Mouse (Mus musculus) liver, embryonic 11.5 days (tissue): ENCODE measurements around the gene Fam222b. TPM values are rescaled to one million over a fixed set of nuclear protein-coding genes. Genes with fewer than 3 reads are reported as not detected.
A peak's percentile ranks its signal among the peaks of the same experiment; 100 is the strongest.
"Not testable (repeated sequence)": the region's sequence is repeated elsewhere in the genome, so short reads cannot be mapped to it uniquely, and the experiment has no call there.

Experiments
- ATAC-seq: fragments of 200-750 bp; cut with Nextera tagmentation; replicated peaks from 2 replicates; pipeline ENCODE4 v1.8.0; 2017; ENCODE audit warnings: moderate number of reproducible peaks, mild to moderate bottlenecking, moderate TSS enrichment, moderate library complexity; ENCODE audit not compliant: low FRiP score
- DNase-seq: peaks from one replicate; pipeline ENCODE4 v3.0.0-alpha.2; 2017; ENCODE audit warnings: low spot score
- H3K27ac ChIP-seq: fragments of 300-500 bp; sonication (generic); 2 replicates; pipeline ENCODE4 v1.5.1; 2014; ENCODE audit warnings: mild to moderate bottlenecking, low read depth, low read length, control low read depth
- H3K27me3 ChIP-seq: fragments of 300-500 bp; sonication (generic); replicated peaks from 2 replicates; pipeline ENCODE4 v1.6.1; 2014; ENCODE audit warnings: low read length, mixed read lengths; ENCODE audit not compliant: control insufficient read depth, insufficient read depth
- H3K36me3 ChIP-seq: fragments of 300-500 bp; sonication (generic); 2 replicates; pipeline ENCODE4 v1.6.1; 2014; ENCODE audit warnings: mild to moderate bottlenecking, low read length, moderate library complexity, mixed read lengths; ENCODE audit not compliant: control insufficient read depth, insufficient read depth
- H3K4me1 ChIP-seq: fragments of 300-500 bp; sonication (generic); replicated peaks from 2 replicates; pipeline ENCODE4 v1.6.1; 2014; ENCODE audit warnings: low read length, mixed read lengths; ENCODE audit not compliant: control insufficient read depth, insufficient read depth
- H3K4me2 ChIP-seq: fragments of 300-500 bp; sonication (generic); 2 replicates; pipeline ENCODE4 v1.6.1; 2014; ENCODE audit warnings: mild to moderate bottlenecking, control low read depth, moderate library complexity
- H3K4me3 ChIP-seq: fragments of 300-500 bp; sonication (generic); 2 replicates; pipeline ENCODE4 v1.5.1; 2014; ENCODE audit warnings: low read depth, low read length, control low read depth
- H3K9ac ChIP-seq: fragments of 300-500 bp; sonication (generic); 2 replicates; pipeline ENCODE4 v1.6.1; 2014; ENCODE audit warnings: low read depth, low read length, control low read depth
- H3K9me3 ChIP-seq: fragments of 300-500 bp; sonication (generic); 2 replicates; pipeline ENCODE4 v1.6.1; 2016; ENCODE audit warnings: low read length, inconsistent platforms, mixed read lengths; ENCODE audit not compliant: control insufficient read depth
- WGBS: fragments of 180-500 bp; shearing (Covaris S2); extraction: QIAGEN DNeasy Blood & Tissue Kit; methylation state at CpG from one replicate; pipeline ENCODE4 v1.1.7; 2014; 5-methylcytosine and 5-hydroxymethylcytosine counted together
- polyA plus RNA-seq: library from polyadenylated mRNA; unstranded; fragments of >200 nt; fragmentation: Nextera tagmentation; extraction: Ambion mirVana; gene quantifications from 2 replicates; pipeline ENCODE4 v1.2.1, GENCODE M21; 2014

Fam222b gene
- polyA plus RNA-seq, 1 experiment from 2014 or later, result 17.3 TPM

- peak overlapping the region; percentile 92 for H3K4me2 ChIP-seq
- H3K27ac ChIP-seq, result peak overlapping the region; percentile 98
- peak overlapping the region; percentile 95 for H3K9ac ChIP-seq
- H3K9me3 ChIP-seq, result no peaks in the 10 kb centered on the region
- peaks cover 24% of the 10 kb centered on the region for H3K4me1 ChIP-seq
- H3K36me3 ChIP-seq, result peaks cover 26% of the 10 kb centered on the region
- WGBS, result 14% methylated on average over 8 of the region's 8 CpGs
- ATAC-seq, result no peak
- no peaks in the 10 kb centered on the region for H3K27me3 ChIP-seq
- no peak for DNase-seq
- peak overlapping the region; percentile 98 for H3K4me3 ChIP-seq
Measured at GRCm38 (mm10) chr11:78179438-78179999, 85.1 kb downstream of the Fam222b start.

GRCm38 (mm10) chr11:78180081-78180761 lies 85.8 kb downstream of the Fam222b start:
- Histone ChIP-seq H3K4me3 (peak overlapping the region; percentile 98), H3K9me3 (no peaks in the 10 kb centered on the region), H3K27me3 (no peaks in the 10 kb centered on the region), H3K9ac (peak overlapping the region; percentile 95), H3K36me3 (peaks cover 26% of the 10 kb centered on the region), H3K27ac (peak overlapping the region; percentile 56), H3K4me2 (peak overlapping the region; percentile 92), H3K4me1 (peaks cover 20% of the 10 kb centered on the region)
- ATAC-seq (no peak), DNase-seq (no peak)
- WGBS, result 35% methylated on average over 6 of the region's 6 CpGs

GRCm38 (mm10) chr11:78181830-78182357 lies 87.4 kb downstream of the Fam222b start:
- Histone ChIP-seq H3K36me3 (peaks cover 26% of the 10 kb centered on the region), H3K27me3 (peaks cover 5% of the 10 kb centered on the region), H3K4me3 (peak overlapping the region; percentile 98), H3K9ac (peak overlapping the region; percentile 93), H3K9me3 (no peaks in the 10 kb centered on the region), H3K4me1 (peaks cover 15% of the 10 kb centered on the region), H3K4me2 (peak overlapping the region; percentile 92), H3K27ac (peak overlapping the region; percentile 95)
- 26% methylated on average over 2 of the region's 2 CpGs for WGBS
- DNase-seq (no peak), ATAC-seq (no peak)

GRCm38 (mm10) chr11:78182450-78182849 lies 88.0 kb downstream of the Fam222b start:
- Histone ChIP-seq H3K4me3 (peak overlapping the region; percentile 98), H3K27me3 (peaks cover 8% of the 10 kb centered on the region), H3K27ac (peak overlapping the region; percentile 95), H3K36me3 (peaks cover 26% of the 10 kb centered on the region), H3K4me1 (peaks cover 15% of the 10 kb centered on the region), H3K4me2 (peak overlapping the region; percentile 92), H3K9ac (peak overlapping the region; percentile 93), H3K9me3 (no peaks in the 10 kb centered on the region)
- no peak for DNase-seq
- WGBS, result 3% methylated on average over 7 of the region's 7 CpGs
- ATAC-seq, result no peak

DNA sequence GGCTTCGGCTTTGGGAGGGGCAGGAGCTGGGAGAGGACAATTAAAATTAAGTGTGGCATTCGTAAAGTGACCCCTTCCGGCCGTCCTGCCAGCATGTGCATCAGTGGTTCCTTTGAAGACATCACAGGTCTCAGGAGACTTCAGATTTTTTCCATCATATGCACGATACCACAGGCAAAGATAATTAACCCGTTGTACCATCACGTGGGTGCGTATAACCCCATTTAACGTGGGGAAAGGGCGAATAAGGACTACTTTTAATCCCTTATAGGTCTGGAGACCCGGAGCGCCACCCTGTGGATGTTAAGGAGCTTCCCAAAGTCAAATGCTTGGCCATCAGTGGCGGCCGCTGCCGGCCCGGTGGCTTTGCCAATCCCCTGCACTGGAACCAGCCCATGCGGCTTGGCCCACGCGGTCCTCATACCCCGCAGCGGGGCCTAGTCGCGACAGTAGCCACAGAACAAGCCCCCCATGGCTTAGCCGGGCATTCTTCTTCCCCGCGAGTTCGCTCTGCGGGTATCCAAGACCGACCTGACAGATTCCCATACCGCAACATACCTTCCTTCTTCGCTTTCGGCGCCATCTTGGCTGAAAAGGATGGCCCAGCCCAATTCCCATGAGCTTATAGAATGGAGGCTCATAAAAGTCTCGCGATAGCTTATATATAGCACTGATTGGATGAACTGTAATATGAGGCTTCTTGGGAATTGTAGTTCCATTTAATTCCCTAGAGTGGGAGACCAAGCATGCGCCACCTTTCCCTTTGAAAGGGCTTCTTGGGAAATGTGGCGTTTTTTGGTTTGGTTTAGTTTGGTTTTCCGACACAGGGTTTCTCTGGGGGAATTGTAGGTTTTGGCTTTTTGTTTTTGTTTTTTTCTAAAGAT lies 88.7 kb downstream of the Fam222b start, which contains the start of gene Rpl23a:
Gene Rpl23a, minus strand, starts transcription at position 624 of the 884 bp plus-strand sequence.
- peak; percentile 80 for DNase-seq
- Histone ChIP-seq H3K9me3 (no peaks in the 10 kb centered on the region), H3K4me2 (peak within 1 kb of the TSS; percentile 92), H3K4me3 (peak within 1 kb of the TSS; percentile 98), H3K27ac (peak within 1 kb of the TSS; percentile 95), H3K9ac (peak within 1 kb of the TSS; percentile 93), H3K27me3 (peaks cover 15% of the 10 kb centered on the region), H3K36me3 (peaks cover 26% of the 10 kb centered on the region), H3K4me1 (peaks cover 15% of the 10 kb centered on the region)
- peak; percentile 82 for ATAC-seq
- WGBS, result under 1% methylated on average over 38 of the region's 38 CpGs

DNA sequence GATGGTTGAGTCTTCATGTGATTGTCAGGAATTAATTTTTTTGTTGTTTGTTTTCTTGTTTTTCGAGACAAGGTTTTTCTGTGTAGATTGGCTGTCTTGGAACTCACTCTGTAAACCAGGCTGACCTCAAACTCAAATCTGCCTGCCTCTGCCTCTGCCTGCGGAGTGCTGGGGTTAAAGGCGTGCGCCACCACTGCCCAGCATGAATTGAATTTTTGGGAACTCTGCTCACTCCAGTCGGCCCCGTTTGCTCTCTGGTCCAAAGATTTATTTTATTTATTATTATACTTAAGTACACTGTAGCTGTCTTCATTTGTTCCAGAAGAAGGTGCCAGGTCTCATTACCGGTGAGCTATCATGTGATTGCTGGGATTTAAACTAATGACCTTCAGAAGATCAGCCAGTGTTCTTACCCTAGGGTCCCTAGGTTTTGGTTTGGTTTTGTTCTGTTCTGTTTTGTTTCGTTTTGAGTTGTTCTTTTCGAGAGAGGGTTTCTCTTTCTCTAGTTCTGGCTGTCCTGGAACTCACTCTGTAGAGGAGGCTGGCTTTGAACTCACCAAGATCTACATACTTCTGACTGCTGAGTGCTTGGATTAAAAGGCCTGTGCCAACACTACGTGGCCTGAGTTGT lies 89.5 kb downstream of the Fam222b start:
- H3K27me3 ChIP-seq, result peaks cover 23% of the 10 kb centered on the region
- peak overlapping the region; percentile 98 for H3K4me3 ChIP-seq
- no peak for DNase-seq
- 39% methylated on average over 10 of the region's 10 CpGs for WGBS
- peak overlapping the region; percentile 59 for H3K9ac ChIP-seq
- peak overlapping the region; percentile 73 for H3K4me2 ChIP-seq
- no peak for ATAC-seq
- H3K36me3 ChIP-seq, result peaks cover 26% of the 10 kb centered on the region
- H3K9me3 ChIP-seq, result no peaks in the 10 kb centered on the region
- peak overlapping the region; percentile 32; the same call in 1 of the 2 replicates for H3K27ac ChIP-seq
- peaks cover 18% of the 10 kb centered on the region for H3K4me1 ChIP-seq

DNA sequence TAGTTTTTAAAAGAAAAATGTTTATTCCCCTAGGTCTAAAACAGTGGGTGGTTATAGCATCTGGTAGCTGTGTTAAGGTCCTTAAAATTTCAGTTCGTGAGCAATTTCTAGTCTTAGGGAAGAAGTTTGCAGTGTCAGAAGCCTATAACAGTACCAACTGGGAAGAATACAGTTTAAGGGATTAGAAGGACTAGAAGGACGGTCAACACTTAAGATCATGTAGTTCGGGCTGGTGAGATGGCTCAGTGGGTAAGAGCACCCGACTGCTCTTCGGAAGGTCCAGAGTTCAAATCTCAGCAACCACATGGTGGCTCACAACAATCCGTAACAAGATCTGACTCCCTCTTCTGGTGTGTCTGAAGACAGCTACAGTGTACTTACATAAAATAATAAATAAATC lies 90.2 kb downstream of the Fam222b start:
- H3K36me3 ChIP-seq, result peaks cover 25% of the 10 kb centered on the region
- WGBS, result 92% methylated on average over 6 of the region's 6 CpGs
- H3K27me3 ChIP-seq, result peaks cover 30% of the 10 kb centered on the region
- H3K27ac ChIP-seq, H3K4me2 ChIP-seq, H3K9ac ChIP-seq, ATAC-seq, DNase-seq, H3K9me3 ChIP-seq: not testable (repeated sequence)
- H3K4me1 ChIP-seq, result peaks cover 24% of the 10 kb centered on the region
- H3K4me3 ChIP-seq, result 0 out of 2 replicates have a peak overlapping the region, but pooled peaks have one; percentile 15
